Mouse (Mus musculus): ENCODE measurements at regions not wholly inside any gene's neighbourhood (a gene's known extent, or its start where the extent isn't known, plus 50 kb on each side); places are given as distances from the start of the nearest gene placed in this dataset.

GRCm38 (mm10) chr1:88605616-88606190, 95.8 kb upstream of the Glrp1 start:
- no peak overlapping the region for H3K4me2 ChIP-seq (ENCODE audit: insufficient read depth, low read depth, poor library complexity, severe bottlenecking)
- TF ChIP-seq ZKSCAN1 (IDR thresholded peaks at IDR 0.05; ENCODE audit: borderline replicate concordance, low read depth, low read length) (no peak), MAFK (IDR thresholded peaks at IDR 0.05; ENCODE audit: insufficient replicate concordance, low read length) (no peak), NELFE (IDR thresholded peaks at IDR 0.05; ENCODE audit: low read depth, low read length) (no peak), POLR2AphosphoS2 (IDR thresholded peaks at IDR 0.05; ENCODE audit: low read depth, low read length) (no peak), EP300 (IDR thresholded peaks at IDR 0.05; ENCODE audit: low read length) (no peak)
- no peaks in the 10 kb centered on the region for H3K36me3 ChIP-seq (replicated peaks in 1 of 2; ENCODE audit: control insufficient read depth in 1 of 2, insufficient read depth in 1 of 2, low read length in 1 of 2)
- dilution Hi-C loops (cut with MboI; ENCODE audit: extremely low pct_ligation_motif_present, extremely low pct_unique_long_range_greater_than_20kb, low sequenced_read_pairs) (no loop called here), in situ Hi-C loops (cut with MboI; ENCODE audit: low pct_ligation_motif_present, low pct_unique_long_range_greater_than_20kb, low sequenced_read_pairs) (no loop called here)
- no peaks in the 10 kb centered on the region for H3K4me1 ChIP-seq (ENCODE audit: control insufficient read depth in 1 of 2, insufficient read depth in 2 of 2)
- DNase-seq (ENCODE audit: extremely low read depth): no peak
- peaks cover 33% of the 10 kb centered on the region for H3K9me3 ChIP-seq (replicated peaks; ENCODE audit: low read length)
- H3K9ac ChIP-seq (ENCODE audit: insufficient read depth, low read depth): no peak overlapping the region
- H3K27me3 ChIP-seq (replicated peaks): no peaks in the 10 kb centered on the region
- H3K4me3 ChIP-seq (replicated peaks in 1 of 3; ENCODE audit: low read depth in 2 of 3, low read length in 2 of 3, poor library complexity in 1 of 3): no peak overlapping the region
- no peaks in the 10 kb centered on the region for H3K79me2 ChIP-seq (replicated peaks; ENCODE audit: control insufficient read depth, extremely low read depth, insufficient read depth, poor library complexity, severe bottlenecking)
- H3K27ac ChIP-seq (ENCODE audit: insufficient read depth, low read depth): no peak overlapping the region

GRCm38 (mm10) chr1:88602241-88602640, 92.4 kb upstream of the Glrp1 start:
- no peak overlapping the region for H3K4me2 ChIP-seq (ENCODE audit: insufficient read depth, low read depth, poor library complexity, severe bottlenecking)
- TF ChIP-seq POLR2A (IDR thresholded peaks at IDR 0.05; ENCODE audit: low read depth, low read length) (no peak), EP300 (IDR thresholded peaks at IDR 0.05; ENCODE audit: low read length) (no peak), RCOR1 (conservative IDR thresholded peaks at IDR 0.05; ENCODE audit: low read depth, low read length) (no peak), SMC3 (IDR thresholded peaks at IDR 0.05; ENCODE audit: low read depth, low read length) (no peak), GABPA (IDR thresholded peaks at IDR 0.05; ENCODE audit: insufficient replicate concordance, low read depth, low read length) (no peak), CHD1 (IDR thresholded peaks at IDR 0.05; ENCODE audit: low read depth, low read length) (no peak), RAD21 (IDR thresholded peaks at IDR 0.05; ENCODE audit: low read depth, low read length) (no peak), E2F4 (IDR thresholded peaks at IDR 0.05; ENCODE audit: insufficient replicate concordance, low read depth, low read length) (no peak), ZMIZ1 (IDR thresholded peaks at IDR 0.05; ENCODE audit: low read depth, low read length) (no peak), ELF1 (IDR thresholded peaks at IDR 0.05; ENCODE audit: low read depth, low read length) (no peak), KAT2A (IDR thresholded peaks at IDR 0.05; ENCODE audit: insufficient replicate concordance, low read length) (no peak), MAFK (IDR thresholded peaks at IDR 0.05; ENCODE audit: insufficient replicate concordance, low read length) (no peak), ZKSCAN1 (IDR thresholded peaks at IDR 0.05; ENCODE audit: borderline replicate concordance, low read depth, low read length) (no peak)
- dilution Hi-C loops (cut with MboI; ENCODE audit: extremely low pct_ligation_motif_present, extremely low pct_unique_long_range_greater_than_20kb, low sequenced_read_pairs) (no loop called here), in situ Hi-C loops (cut with MboI; ENCODE audit: low pct_ligation_motif_present, low pct_unique_long_range_greater_than_20kb, low sequenced_read_pairs) (no loop called here)
- no peak overlapping the region for H3K4me3 ChIP-seq (replicated peaks in 1 of 3; ENCODE audit: low read depth in 2 of 3, low read length in 2 of 3, poor library complexity in 1 of 3)
- no peaks in the 10 kb centered on the region for H3K79me2 ChIP-seq (replicated peaks; ENCODE audit: control insufficient read depth, extremely low read depth, insufficient read depth, poor library complexity, severe bottlenecking)
- no peaks in the 10 kb centered on the region for H3K4me1 ChIP-seq (ENCODE audit: control insufficient read depth in 1 of 2, insufficient read depth in 2 of 2)
- peaks cover 37% of the 10 kb centered on the region for H3K9me3 ChIP-seq (replicated peaks; ENCODE audit: low read length)
- H3K27ac ChIP-seq (ENCODE audit: insufficient read depth, low read depth): no peak overlapping the region
- DNase-seq (ENCODE audit: extremely low read depth): no peak
- H3K27me3 ChIP-seq (replicated peaks): no peaks in the 10 kb centered on the region
- H3K9ac ChIP-seq (ENCODE audit: insufficient read depth, low read depth): no peak overlapping the region
- no peaks in the 10 kb centered on the region for H3K36me3 ChIP-seq (replicated peaks in 1 of 2; ENCODE audit: control insufficient read depth in 1 of 2, insufficient read depth in 1 of 2, low read length in 1 of 2)
